Comparison of ENCODE assay signal across 16 mouse cellular contexts in the genomic region with DNA sequence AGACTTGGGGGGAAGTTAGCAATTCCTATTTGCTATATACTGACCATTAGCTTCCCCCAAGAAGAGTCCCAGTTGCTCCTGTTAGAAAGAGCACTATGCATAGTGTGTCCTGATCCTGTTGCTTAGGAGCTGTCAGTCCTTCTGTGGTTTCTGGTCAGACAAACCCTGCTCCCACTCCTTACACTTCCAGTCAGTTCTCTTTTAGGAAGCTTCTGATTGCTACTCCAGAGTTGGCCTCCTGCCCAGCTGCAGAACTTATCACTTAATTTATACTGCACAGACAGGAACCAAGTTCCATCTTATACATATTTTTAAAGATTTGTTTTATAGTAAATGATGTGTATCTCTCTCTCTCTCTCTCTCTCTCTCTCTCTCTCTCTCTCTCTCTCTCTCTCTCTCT.
A peak's percentile ranks its signal among the peaks of the same experiment; 100 is the strongest.
DNase-seq lines count a peak whose midpoint lies in the region; ATAC-seq lines count a peak whose summit lies in the region.
"Had no signal": no experiment of that assay in that cellular context is flagged by ENCODE, and none has a peak within 500 bp of the region (broad histone marks: within the 10 kb centered on the region; RNA-seq: fewer than 3 reads in every experiment).

No protein-coding gene starts in this region.

- intact Hi-C loops in left cerebral cortex, postnatal 14 days (cut with DNase I) = no loop called here

- H3K4me2 ChIP-seq in liver, embryonic 11.5 days = no peak overlapping the region
- H3K4me2 ChIP-seq in midbrain, embryonic 11.5 days = no peak overlapping the region
- H3K4me2 ChIP-seq: embryonic facial prominence, embryonic 15.5 days; limb, embryonic 15.5 days had no signal

- no peaks in the 10 kb centered on the region for H3K9me3 ChIP-seq in liver, embryonic 11.5 days (ENCODE audit: control insufficient read depth, low read length)
- H3K9me3 ChIP-seq in midbrain, embryonic 11.5 days (ENCODE audit: control insufficient read depth, low read length) = no peaks in the 10 kb centered on the region
- H3K9me3 ChIP-seq: embryonic facial prominence, embryonic 15.5 days; limb, embryonic 15.5 days had no signal

- no peak overlapping the region for H3K9ac ChIP-seq in liver, embryonic 11.5 days (ENCODE audit: low read depth, low read length)
- no peak overlapping the region for H3K9ac ChIP-seq in midbrain, embryonic 11.5 days (ENCODE audit: low read length)
- H3K9ac ChIP-seq: embryonic facial prominence, embryonic 15.5 days; limb, embryonic 15.5 days had no signal

- no peak overlapping the region for H3K4me3 ChIP-seq in liver, embryonic 11.5 days (ENCODE audit: low read depth, low read length)
- no peak overlapping the region for H3K4me3 ChIP-seq in midbrain, embryonic 11.5 days (ENCODE audit: low read depth, low read length)
- H3K4me3 ChIP-seq: embryonic facial prominence, embryonic 15.5 days; left cerebral cortex, adult 2 months; limb, embryonic 15.5 days had no signal

- no peak for ATAC-seq in liver, embryonic 11.5 days (replicated peaks; ENCODE audit: low FRiP score)
- no peak for ATAC-seq in megakaryocyte, adult 5-6 weeks (ENCODE audit: poor library complexity, severe bottlenecking)
- no peak for ATAC-seq in midbrain, embryonic 11.5 days (ENCODE audit: low FRiP score)
- ATAC-seq: midbrain, embryonic 16.5 days had no signal

- DNase-seq in heart, adult 8-10 months (ENCODE audit: low spot score) = peak; percentile 6
- no peak for DNase-seq in heart, adult 11 months
- DNase-seq in liver = peak; percentile 16
- no peak for DNase-seq in liver, embryonic 11.5 days (ENCODE audit: low spot score)
- DNase-seq in left cerebral cortex, postnatal 14 days (ENCODE audit: low spot score in 2 of 2) = peak; percentile 17 to 44
- peak; percentile 3 for DNase-seq in lung, postnatal 36 days
- no peak for DNase-seq in midbrain, embryonic 11.5 days (ENCODE audit: low spot score, missing footprints)
- DNase-seq: adrenal gland, adult 2 months; cerebellum, adult 8-10 months; spleen, adult 18-20 months; thymus, postnatal 25 days had no signal

- no peaks in the 10 kb centered on the region for H3K36me3 ChIP-seq in liver, embryonic 11.5 days (ENCODE audit: control insufficient read depth, insufficient read depth, low read length)
- no peaks in the 10 kb centered on the region for H3K36me3 ChIP-seq in midbrain, embryonic 11.5 days (ENCODE audit: control insufficient read depth, insufficient read depth, low read length)
- H3K36me3 ChIP-seq: embryonic facial prominence, embryonic 15.5 days; limb, embryonic 15.5 days had no signal

- H3K27ac ChIP-seq in liver, embryonic 11.5 days (ENCODE audit: low read depth, low read length) = no peak overlapping the region
- no peak overlapping the region for H3K27ac ChIP-seq in midbrain, embryonic 11.5 days (ENCODE audit: low read depth, low read length)
- H3K27ac ChIP-seq: embryonic facial prominence, embryonic 15.5 days; left cerebral cortex, adult 2 months; limb, embryonic 15.5 days had no signal

- H3K27me3 ChIP-seq in liver, embryonic 11.5 days (replicated peaks; ENCODE audit: control insufficient read depth, insufficient read depth, low read length) = no peaks in the 10 kb centered on the region
- no peaks in the 10 kb centered on the region for H3K27me3 ChIP-seq in midbrain, embryonic 11.5 days (ENCODE audit: control insufficient read depth, insufficient read depth, low read length)
- H3K27me3 ChIP-seq: embryonic facial prominence, embryonic 15.5 days; limb, embryonic 15.5 days had no signal

- H3K4me1 ChIP-seq in liver, embryonic 11.5 days (replicated peaks; ENCODE audit: control insufficient read depth, insufficient read depth, low read length) = no peaks in the 10 kb centered on the region
- H3K4me1 ChIP-seq in midbrain, embryonic 11.5 days (ENCODE audit: control insufficient read depth, insufficient read depth, low read length) = no peaks in the 10 kb centered on the region
- H3K4me1 ChIP-seq: embryonic facial prominence, embryonic 15.5 days had no signal

Comparison
In these comparisons a context has a peak if more than half of its experiments do, and no peak if none do; other contexts are left out.
1. DNase-seq: peak in heart, adult 8-10 months (single experiment), liver (single experiment), left cerebral cortex, postnatal 14 days (2 of 2) and lung, postnatal 36 days (single experiment); none in heart, adult 11 months (single experiment), liver, embryonic 11.5 days (single experiment) and midbrain, embryonic 11.5 days (single experiment).